Mouse (Mus musculus): ENCODE measurements around the gene Disc1. TPM values are rescaled to one million over a fixed set of nuclear protein-coding genes. Genes with fewer than 3 reads are reported as not detected.
A peak's percentile ranks its signal among the peaks of the same experiment; 100 is the strongest.

Disc1 gene
- polyA plus RNA-seq, 1 experiment from 2014 or later = 0.83 TPM

- H3K4me1 ChIP-seq (replicated peaks; ENCODE audit: insufficient read depth, low read length) = no peaks in the 10 kb centered on the region
- H3K27me3 ChIP-seq (ENCODE audit: insufficient read depth, low read length) = 0 out of 2 replicates have a peak, but pooled peaks cover 3% of the 10 kb centered on the region
- H3K27ac ChIP-seq = no peak overlapping the region
- H3K4me2 ChIP-seq (ENCODE audit: low read length) = no peak overlapping the region
- TF ChIP-seq CTCF (IDR thresholded peaks at IDR 0.05; ENCODE audit: low read depth) = no peak
- H3K9me3 ChIP-seq (replicated peaks; ENCODE audit: low read length) = no peaks in the 10 kb centered on the region
- ATAC-seq (replicated peaks; ENCODE audit: low FRiP score, low read depth) (no peak), DNase-seq (ENCODE audit: low spot score) (no peak)
- WGBS = 61% methylated on average over 4 of the region's 4 CpGs
- H3K9ac ChIP-seq (ENCODE audit: low read depth, low read length) = no peak overlapping the region
- H3K36me3 ChIP-seq (ENCODE audit: insufficient read depth, low read length) = no peaks in the 10 kb centered on the region
- no peak overlapping the region for H3K4me3 ChIP-seq (replicated peaks; ENCODE audit: low read depth, low read length)
These were observed 120.9 kb downstream of the Disc1 start for GRCm38 (mm10) chr8:125174851-125175250.

GRCm38 (mm10) chr8:125175661-125176060 is 121.7 kb downstream of the Disc1 start:
- WGBS = 80% methylated on average over 4 of the region's 4 CpGs
- H3K36me3 ChIP-seq (ENCODE audit: insufficient read depth, low read length) = no peaks in the 10 kb centered on the region
- H3K4me2 ChIP-seq (ENCODE audit: low read length) = no peak overlapping the region
- no peak overlapping the region for H3K27ac ChIP-seq
- H3K9me3 ChIP-seq (replicated peaks; ENCODE audit: low read length) = no peaks in the 10 kb centered on the region
- no peak overlapping the region for H3K9ac ChIP-seq (ENCODE audit: low read depth, low read length)
- 0 out of 2 replicates have a peak, but pooled peaks cover 3% of the 10 kb centered on the region for H3K27me3 ChIP-seq (ENCODE audit: insufficient read depth, low read length)
- H3K4me1 ChIP-seq (replicated peaks; ENCODE audit: insufficient read depth, low read length) = no peaks in the 10 kb centered on the region
- no peak overlapping the region for H3K4me3 ChIP-seq (replicated peaks; ENCODE audit: low read depth, low read length)
- DNase-seq (ENCODE audit: low spot score) (no peak), ATAC-seq (replicated peaks; ENCODE audit: low FRiP score, low read depth) (no peak)
- TF ChIP-seq CTCF (IDR thresholded peaks at IDR 0.05; ENCODE audit: low read depth) = no peak

GRCm38 (mm10) chr8:125177091-125177490 is 123.1 kb downstream of the Disc1 start:
- Histone ChIP-seq H3K9me3 (replicated peaks; ENCODE audit: low read length) (no peaks in the 10 kb centered on the region), H3K27ac (no peak overlapping the region), H3K4me1 (replicated peaks; ENCODE audit: insufficient read depth, low read length) (no peaks in the 10 kb centered on the region), H3K4me3 (replicated peaks; ENCODE audit: low read depth, low read length) (no peak overlapping the region), H3K9ac (ENCODE audit: low read depth, low read length) (no peak overlapping the region), H3K4me2 (ENCODE audit: low read length) (no peak overlapping the region), H3K27me3 (ENCODE audit: insufficient read depth, low read length) (0 out of 2 replicates have a peak, but pooled peaks cover 3% of the 10 kb centered on the region), H3K36me3 (ENCODE audit: insufficient read depth, low read length) (no peaks in the 10 kb centered on the region)
- 85% methylated on average over 6 of the region's 6 CpGs for WGBS
- DNase-seq (ENCODE audit: low spot score) = no peak
- TF ChIP-seq CTCF (IDR thresholded peaks at IDR 0.05; ENCODE audit: low read depth) = no peak
- no peak for ATAC-seq (replicated peaks; ENCODE audit: low FRiP score, low read depth)

GRCm38 (mm10) chr8:125177958-125178357 is 124.0 kb downstream of the Disc1 start:
- TF ChIP-seq CTCF (IDR thresholded peaks at IDR 0.05; ENCODE audit: low read depth) = no peak
- Histone ChIP-seq H3K4me3 (replicated peaks; ENCODE audit: low read depth, low read length) (no peak overlapping the region), H3K27me3 (ENCODE audit: insufficient read depth, low read length) (no peaks in the 10 kb centered on the region), H3K9ac (ENCODE audit: low read depth, low read length) (no peak overlapping the region), H3K4me1 (replicated peaks; ENCODE audit: insufficient read depth, low read length) (no peaks in the 10 kb centered on the region), H3K36me3 (ENCODE audit: insufficient read depth, low read length) (no peaks in the 10 kb centered on the region), H3K27ac (no peak overlapping the region), H3K4me2 (ENCODE audit: low read length) (no peak overlapping the region), H3K9me3 (replicated peaks; ENCODE audit: low read length) (no peaks in the 10 kb centered on the region)
- WGBS = 75% methylated on average over 8 of the region's 8 CpGs
- ATAC-seq (replicated peaks; ENCODE audit: low FRiP score, low read depth) (no peak), DNase-seq (ENCODE audit: low spot score) (no peak)

DNA sequence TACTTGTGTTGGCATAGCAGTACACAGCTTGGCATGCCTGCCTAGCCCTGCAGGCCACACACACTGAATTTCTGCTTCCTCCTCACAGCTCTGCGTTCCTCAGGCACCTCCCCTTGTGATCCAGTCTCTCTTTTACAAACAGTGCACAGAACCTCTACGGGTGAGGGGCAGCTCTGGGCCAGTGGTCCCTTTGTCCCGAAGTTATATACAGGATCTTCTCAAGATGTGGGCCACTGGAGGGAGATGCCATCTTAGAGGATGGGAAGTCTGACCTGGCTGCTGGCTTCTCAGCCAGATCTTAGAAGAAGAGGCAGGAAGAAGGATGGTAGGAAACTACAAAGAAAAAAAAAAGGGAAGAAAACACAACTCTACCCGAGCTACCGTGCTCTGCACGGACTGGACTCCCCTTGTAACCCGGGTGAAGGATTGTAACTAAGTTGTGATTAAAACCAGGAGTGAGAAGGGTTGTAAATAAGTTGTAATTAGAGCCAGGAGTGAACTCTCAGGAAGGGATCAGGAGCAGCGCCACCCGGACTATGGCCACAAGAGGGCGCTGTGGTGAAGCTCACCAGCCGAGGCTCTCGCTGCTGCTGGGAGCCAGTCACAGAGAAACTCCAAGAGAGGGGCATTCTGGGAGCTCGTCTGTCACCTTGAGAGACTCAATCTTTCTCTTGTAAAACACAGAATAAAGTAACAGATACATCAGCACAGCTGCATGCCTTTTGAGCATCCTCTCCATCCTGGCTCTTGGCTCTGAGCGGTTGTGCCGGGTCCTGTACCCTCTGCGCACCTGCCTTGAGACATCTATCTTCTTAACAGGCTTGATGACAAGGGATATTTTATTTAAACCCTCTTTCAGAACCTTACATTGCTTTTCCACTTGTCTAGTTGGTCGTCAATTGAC is 129.8 kb downstream of the Disc1 start:
- Histone ChIP-seq H3K27me3 (ENCODE audit: insufficient read depth, low read length) (no peaks in the 10 kb centered on the region), H3K4me2 (ENCODE audit: low read length) (no peak overlapping the region), H3K27ac (no peak overlapping the region), H3K9ac (ENCODE audit: low read depth, low read length) (no peak overlapping the region), H3K4me3 (replicated peaks; ENCODE audit: low read depth, low read length) (no peak overlapping the region), H3K9me3 (replicated peaks; ENCODE audit: low read length) (no peaks in the 10 kb centered on the region), H3K4me1 (replicated peaks; ENCODE audit: insufficient read depth, low read length) (no peaks in the 10 kb centered on the region), H3K36me3 (ENCODE audit: insufficient read depth, low read length) (no peaks in the 10 kb centered on the region)
- peak; percentile 55; the same call in 1 of the 2 replicates for ATAC-seq (replicated peaks; ENCODE audit: low FRiP score, low read depth)
- TF ChIP-seq CTCF (IDR thresholded peaks at IDR 0.05; ENCODE audit: low read depth) = peak; percentile 97
- DNase-seq (ENCODE audit: low spot score) = peak; percentile 92
- WGBS = 17% methylated on average over 17 of the region's 17 CpGs

- no peaks in the 10 kb centered on the region for H3K36me3 ChIP-seq (ENCODE audit: insufficient read depth, low read length)
- no peak for ATAC-seq (replicated peaks; ENCODE audit: low FRiP score, low read depth)
- H3K27ac ChIP-seq = no peak overlapping the region
- DNase-seq (ENCODE audit: low spot score) = no peak
- H3K4me3 ChIP-seq (replicated peaks; ENCODE audit: low read depth, low read length) = no peak overlapping the region
- no peak overlapping the region for H3K4me2 ChIP-seq (ENCODE audit: low read length)
- H3K4me1 ChIP-seq (replicated peaks; ENCODE audit: insufficient read depth, low read length) = no peaks in the 10 kb centered on the region
- 58% methylated on average over 9 of the region's 9 CpGs for WGBS
- no peaks in the 10 kb centered on the region for H3K9me3 ChIP-seq (replicated peaks; ENCODE audit: low read length)
- TF ChIP-seq CTCF (IDR thresholded peaks at IDR 0.05; ENCODE audit: low read depth) = no peak
- no peak overlapping the region for H3K9ac ChIP-seq (ENCODE audit: low read depth, low read length)
- no peaks in the 10 kb centered on the region for H3K27me3 ChIP-seq (ENCODE audit: insufficient read depth, low read length)
These were observed 130.4 kb downstream of the Disc1 start for GRCm38 (mm10) chr8:125184452-125184817.

All from kidney, postnatal 0 days (tissue).